9 mouse cellular contexts compared by ENCODE assay signal in genomic region chr3:32965528-32965927, GRCm38 (mm10).
A peak's percentile ranks its signal among the peaks of the same experiment; 100 is the strongest.
DNase-seq lines count a peak whose midpoint lies in the region; ATAC-seq and TF ChIP-seq lines count a peak whose summit lies in the region.
"Had no signal": no experiment of that assay in that cellular context is flagged by ENCODE, and none has a peak within 500 bp of the region (broad histone marks: within the 10 kb centered on the region; RNA-seq: fewer than 3 reads in every experiment).

No protein-coding gene starts in this region.

- WGBS in intestine, embryonic 14.5 days = 5% methylated on average over 2 of the region's 2 CpGs
- 4% methylated on average over 2 of the region's 2 CpGs for WGBS in intestine, embryonic 15.5 days
- WGBS in limb, embryonic 10.5 days = 1% methylated on average over 2 of the region's 2 CpGs

- H3K79me2 ChIP-seq in CH12.LX (replicated peaks; ENCODE audit: control insufficient read depth, extremely low read depth, insufficient read depth, poor library complexity, severe bottlenecking) = no peaks in the 10 kb centered on the region

- no peak overlapping the region for H3K4me3 ChIP-seq in intestine, embryonic 14.5 days (ENCODE audit: low read depth, low read length)
- H3K4me3 ChIP-seq in intestine, embryonic 15.5 days (replicated peaks) = no peak overlapping the region
- no peak overlapping the region for H3K4me3 ChIP-seq in CH12.LX (replicated peaks in 1 of 3; ENCODE audit: low read depth in 2 of 3, low read length in 2 of 3, poor library complexity in 1 of 3)
- no peak overlapping the region for H3K4me3 ChIP-seq in limb, embryonic 10.5 days
- H3K4me3 ChIP-seq: myocyte had no signal

- peak; percentile 54 to 58; a peak in 3 of 4 replicates for TF ChIP-seq CTCF in CH12.LX (conservative IDR thresholded peaks at IDR 0.05 in 1 of 2, IDR thresholded peaks at IDR 0.05 in 1 of 2; ENCODE audit: low read depth in 2 of 2, low read length in 2 of 2)

- no peak for TF ChIP-seq EP300 in CH12.LX (IDR thresholded peaks at IDR 0.05; ENCODE audit: low read length)

- no peaks in the 10 kb centered on the region for H3K27me3 ChIP-seq in intestine, embryonic 14.5 days (replicated peaks; ENCODE audit: control insufficient read depth, insufficient read depth, low read length)
- no peaks in the 10 kb centered on the region for H3K27me3 ChIP-seq in intestine, embryonic 15.5 days (replicated peaks)
- H3K27me3 ChIP-seq in CH12.LX (replicated peaks) = no peaks in the 10 kb centered on the region
- H3K27me3 ChIP-seq in limb, embryonic 10.5 days (ENCODE audit: low read depth, poor library complexity, severe bottlenecking) = no peaks in the 10 kb centered on the region

- no peak overlapping the region for H3K9ac ChIP-seq in intestine, embryonic 14.5 days (ENCODE audit: low read length)
- H3K9ac ChIP-seq in intestine, embryonic 15.5 days = no peak overlapping the region
- H3K9ac ChIP-seq in CH12.LX (ENCODE audit: insufficient read depth, low read depth) = no peak overlapping the region

- TF ChIP-seq POLR2A in CH12.LX (IDR thresholded peaks at IDR 0.05; ENCODE audit: low read depth, low read length) = no peak

- peak; percentile 55 for DNase-seq in intestine, embryonic 14.5 days (ENCODE audit: low spot score)
- DNase-seq in CH12.LX (ENCODE audit: extremely low read depth) (peak; percentile 52), ZHBTc4 (ENCODE audit: low read depth, low spot score) (peak; percentile 60)
- peak; percentile 42 for DNase-seq in limb, embryonic 10.5 days (ENCODE audit: low spot score)
- no peak for DNase-seq in frontal cortex, postnatal 36 days (ENCODE audit: low spot score in 2 of 2)
- no peak for DNase-seq in gastrocnemius, adult 18-20 months (ENCODE audit: low spot score)
- no peak for DNase-seq in heart, postnatal 36 days

- in situ Hi-C loops in CH12.LX (cut with MboI; ENCODE audit: low pct_ligation_motif_present, low pct_unique_long_range_greater_than_20kb, low sequenced_read_pairs) = no loop called here

- no peak for ATAC-seq in intestine, embryonic 14.5 days (replicated peaks; ENCODE audit: low FRiP score, low TSS enrichment, low read depth)
- no peak for ATAC-seq in intestine, embryonic 15.5 days

- no peaks in the 10 kb centered on the region for H3K36me3 ChIP-seq in intestine, embryonic 14.5 days (ENCODE audit: control insufficient read depth, insufficient read depth, low read length)
- no peaks in the 10 kb centered on the region for H3K36me3 ChIP-seq in intestine, embryonic 15.5 days
- H3K36me3 ChIP-seq in CH12.LX (replicated peaks in 1 of 2; ENCODE audit: control insufficient read depth in 1 of 2, insufficient read depth in 1 of 2, low read length in 1 of 2) = no peaks in the 10 kb centered on the region
- no peaks in the 10 kb centered on the region for H3K36me3 ChIP-seq in limb, embryonic 10.5 days

- TF ChIP-seq RAD21 in CH12.LX (IDR thresholded peaks at IDR 0.05; ENCODE audit: low read depth, low read length) = peak; percentile 56

- no peak overlapping the region for H3K27ac ChIP-seq in intestine, embryonic 14.5 days (ENCODE audit: low read depth)
- H3K27ac ChIP-seq in intestine, embryonic 15.5 days = no peak overlapping the region
- no peak overlapping the region for H3K27ac ChIP-seq in CH12.LX (ENCODE audit: insufficient read depth, low read depth)
- H3K27ac ChIP-seq in limb, embryonic 10.5 days = no peak overlapping the region

- H3K4me2 ChIP-seq in intestine, embryonic 14.5 days (ENCODE audit: low read length) = no peak overlapping the region
- no peak overlapping the region for H3K4me2 ChIP-seq in intestine, embryonic 15.5 days (replicated peaks)
- no peak overlapping the region for H3K4me2 ChIP-seq in CH12.LX (ENCODE audit: insufficient read depth, low read depth, poor library complexity, severe bottlenecking)

- H3K4me1 ChIP-seq in intestine, embryonic 14.5 days (replicated peaks; ENCODE audit: control insufficient read depth, insufficient read depth, low read length) = no peaks in the 10 kb centered on the region
- no peaks in the 10 kb centered on the region for H3K4me1 ChIP-seq in intestine, embryonic 15.5 days (replicated peaks)
- no peaks in the 10 kb centered on the region; a peak in 1 of 4 replicates for H3K4me1 ChIP-seq in CH12.LX (ENCODE audit: control insufficient read depth in 1 of 2, insufficient read depth in 2 of 2)
- peaks cover 10% of the 10 kb centered on the region for H3K4me1 ChIP-seq in limb, embryonic 10.5 days

- intact Hi-C loops in heart, postnatal 36 days (cut with DNase I) = no loop called here

- dilution Hi-C loops in CH12.LX (cut with MboI; ENCODE audit: extremely low pct_ligation_motif_present, extremely low pct_unique_long_range_greater_than_20kb, low sequenced_read_pairs) = no loop called here

- H3K9me3 ChIP-seq in intestine, embryonic 14.5 days (ENCODE audit: control insufficient read depth, low read length) = no peaks in the 10 kb centered on the region
- no peaks in the 10 kb centered on the region for H3K9me3 ChIP-seq in intestine, embryonic 15.5 days
- no peaks in the 10 kb centered on the region for H3K9me3 ChIP-seq in CH12.LX (replicated peaks; ENCODE audit: low read length)
- no peaks in the 10 kb centered on the region for H3K9me3 ChIP-seq in limb, embryonic 10.5 days (replicated peaks)

TF ChIP-seq in CH12.LX, 34 proteins besides CTCF, POLR2A, EP300 and RAD21:
- TF ChIP-seq MAFK (IDR thresholded peaks at IDR 0.05; ENCODE audit: insufficient replicate concordance, low read length) (peak; percentile 86; the same call in 1 of the 2 replicates), TBP (conservative IDR thresholded peaks at IDR 0.05; ENCODE audit: low read depth, low read length) (no peak), E2F4 (IDR thresholded peaks at IDR 0.05; ENCODE audit: insufficient replicate concordance, low read depth, low read length) (no peak), RCOR1 (conservative IDR thresholded peaks at IDR 0.05; ENCODE audit: low read depth, low read length) (no peak), JUND (conservative IDR thresholded peaks at IDR 0.05; ENCODE audit: low read depth, low read length) (peak; percentile 64), MXI1 (IDR thresholded peaks at IDR 0.05; ENCODE audit: low read depth, low read length) (no peak), SMC3 (IDR thresholded peaks at IDR 0.05; ENCODE audit: low read depth, low read length) (peak; percentile 38), ETS1 (conservative IDR thresholded peaks at IDR 0.05; ENCODE audit: low read depth, low read length) (no peak), HCFC1 (IDR thresholded peaks at IDR 0.05; ENCODE audit: low read depth, low read length) (no peak)

Comparison
In these comparisons a context has a peak if more than half of its experiments do, and no peak if none do; other contexts are left out.
1. DNase-seq: peak in intestine, embryonic 14.5 days (single experiment), CH12.LX (single experiment), ZHBTc4 (single experiment) and limb, embryonic 10.5 days (single experiment); none in frontal cortex, postnatal 36 days (0 of 2), gastrocnemius, adult 18-20 months (single experiment) and heart, postnatal 36 days (0 of 2).